Mouse (Mus musculus) layer of hippocampus, adult 9-10 months (tissue): ENCODE results near the gene Krt13.

Source experiments
- DNase-seq: peaks from one replicate; pipeline ENCODE4 v3.0.0; 2022; ENCODE audit warnings: low spot score

Krt13 gene

GRCm38 (mm10) chr11:100112935-100113741, 8.2 kb downstream of the Krt13 start:
- no peak for DNase-seq

GRCm38 (mm10) chr11:100105576-100106122, 15.7 kb downstream of the Krt13 start, which contains the start of gene Krt36:
TSS of gene Krt36 (minus strand) at chr11:100105626.
- DNase-seq, result no peak

DNA sequence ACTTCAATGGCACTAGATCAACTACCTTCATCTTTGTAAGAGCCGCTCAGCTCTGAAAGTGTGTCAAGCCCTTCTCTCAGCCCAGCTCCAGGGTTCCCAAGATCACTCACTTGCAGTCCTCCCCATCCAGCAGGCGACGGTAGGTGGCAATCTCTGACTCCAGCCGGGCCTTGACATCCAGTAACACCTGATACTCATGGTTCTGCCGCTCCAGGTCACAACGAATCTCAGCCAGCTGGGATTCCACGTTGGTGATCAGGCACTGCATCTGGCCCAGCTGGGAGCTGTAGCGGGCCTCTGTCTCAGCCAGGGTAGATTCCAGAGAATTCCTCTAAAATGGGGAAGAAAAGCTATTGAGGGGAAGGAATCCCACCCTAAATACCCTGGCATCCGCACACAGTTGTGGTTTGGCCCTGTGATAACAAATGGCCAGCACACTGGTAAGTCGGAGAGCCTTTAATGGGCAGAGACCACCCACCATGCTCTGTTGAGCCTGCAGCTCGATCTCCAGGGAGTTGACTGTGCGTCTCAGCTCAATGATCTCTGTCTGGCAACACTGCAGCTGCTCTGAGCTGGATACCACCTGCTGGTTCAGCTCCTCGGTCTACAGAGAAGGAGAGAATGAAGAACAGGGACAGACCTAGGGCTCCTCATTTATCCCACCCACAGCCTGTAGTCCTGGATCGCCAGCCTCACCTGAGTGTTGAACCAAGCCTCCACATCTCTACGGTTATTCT, 18.5 kb downstream of the Krt13 start:
- DNase-seq, result no peak

GRCm38 (mm10) chr11:100100391-100100790, 21.0 kb downstream of the Krt13 start:
- no peak for DNase-seq

DNA sequence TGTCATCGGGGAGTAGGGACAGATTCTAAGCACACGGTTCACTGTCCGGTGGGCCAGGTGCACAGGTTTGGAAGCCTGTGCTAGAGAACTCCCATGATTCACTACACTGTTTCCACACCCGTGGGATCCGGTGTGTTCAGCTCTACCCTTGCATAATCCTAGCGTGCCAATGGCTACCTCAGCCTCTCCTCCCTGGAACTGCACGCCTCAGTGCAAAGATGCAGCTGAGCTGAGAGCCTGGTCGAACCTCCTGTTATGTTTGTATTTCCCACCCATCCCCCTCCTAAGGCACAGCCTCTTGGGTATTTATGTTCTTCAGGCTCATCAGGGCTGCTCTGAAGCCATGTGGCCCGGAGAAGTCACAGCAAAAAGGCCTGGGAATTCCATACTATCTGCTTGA, 23.5 kb downstream of the Krt13 start:
- DNase-seq, result no peak

GRCm38 (mm10) chr11:100096141-100096540, 25.2 kb downstream of the Krt13 start, which contains the start of gene Krt35:
TSS of gene Krt35 (minus strand) at chr11:100096241.
- no peak for DNase-seq

GRCm38 (mm10) chr11:100088378-100089025, 32.9 kb downstream of the Krt13 start:
- DNase-seq, result no peak

DNA sequence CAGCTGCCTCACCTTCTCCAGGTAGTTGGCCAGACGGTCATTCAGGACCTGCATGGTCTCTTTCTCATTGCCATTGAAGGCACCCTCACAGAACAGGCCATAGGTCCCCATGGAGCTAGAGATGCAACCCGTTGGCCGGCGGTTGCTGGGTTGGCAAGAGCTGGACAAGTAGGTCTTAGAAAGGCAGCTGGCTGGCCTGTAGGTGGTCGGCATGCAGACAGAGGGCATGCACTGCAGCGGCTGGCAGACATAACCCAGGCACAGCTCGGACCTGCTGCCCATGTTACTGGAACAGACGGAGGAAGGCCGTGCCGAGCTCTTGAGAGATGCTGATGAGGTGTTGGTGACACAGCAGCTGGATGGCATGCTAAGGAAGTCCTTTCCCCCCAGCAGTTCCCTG, 33.5 kb downstream of the Krt13 start, which contains the start of gene Krt32:
TSS of gene Krt32 (minus strand) at position 366 of the 400 bp plus-strand sequence.
- DNase-seq, result no peak

DNA sequence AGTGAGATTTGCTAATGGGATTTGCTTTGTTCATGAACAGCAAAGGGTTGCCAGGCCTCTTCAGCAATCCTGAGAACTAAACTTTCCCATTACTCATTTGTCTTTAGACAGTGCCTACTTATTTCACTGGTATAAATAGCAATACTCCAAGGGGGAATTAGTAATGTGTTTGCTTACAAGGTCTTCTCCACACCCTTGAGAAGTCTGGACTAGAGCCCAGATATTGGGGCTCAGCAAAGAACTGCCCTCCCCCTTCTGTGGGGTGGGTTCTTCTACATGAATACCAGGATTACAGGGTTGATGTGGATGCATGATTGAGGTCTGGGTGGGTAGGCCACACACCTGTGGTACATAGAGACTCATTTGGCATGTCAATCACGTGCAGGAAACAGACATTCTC, 47.5 kb downstream of the Krt13 start:
- DNase-seq, result no peak
